Mouse (Mus musculus): ENCODE measurements around the gene Ano10.

GRCm38 (mm10) chr9:122337510-122337931, 43.3 kb upstream of the Ano10 start:
- TF ChIP-seq GATA1 (IDR thresholded peaks at IDR 0.05; ENCODE audit: borderline replicate concordance, low read length), result no peak
- TF ChIP-seq FLI1 (IDR thresholded peaks at IDR 0.05; ENCODE audit: low read length), result no peak

Measured in megakaryocyte, embryonic 14.5 days (primary cell).